Mouse (Mus musculus) adrenal gland, adult 18-20 months (tissue): Measurements from ENCODE around the gene Fhl5. TPM values are rescaled to one million over a fixed set of nuclear protein-coding genes. Genes with fewer than 3 reads are reported as not detected.
"Not testable (repeated sequence)": the region's sequence is repeated elsewhere in the genome, so short reads cannot be mapped to it uniquely, and the experiment has no call there.

Experiments used
- DNase-seq, 2 experiments: peaks; one replicate each; pipeline ENCODE4 v3.0.0; 2021 to 2022; ENCODE audit warnings: low spot score in 2 of 2
- long read RNA-seq, 2 experiments: library from polyadenylated mRNA; stranded (forward); transcript quantifications; one replicate each; pipeline ENCODE4 v2.0.0; 2021
- total RNA-seq, 2 experiments: library from RNA; stranded (reverse); gene quantifications; 1 replicate in 1 of 2; 2 replicates in 1 of 2; pipeline ENCODE4 v1.2.3; 2021

Fhl5 gene
- total RNA-seq: 1 to 10 TPM in 1 of 2 experiments, under 1 TPM in 1; 0.83 to 1.3 TPM
- long read RNA-seq, experiment 1: 0 reads
- long read RNA-seq, experiment 2: 0 reads

- no peak for DNase-seq
These were observed at the start of gene Fhl5 for GRCm38 (mm10) chr4:25242776-25243175. Gene Fhl5, minus strand, starts transcription at chr4:25242876.

- DNase-seq: not testable (repeated sequence)
These were observed 42.3 kb upstream of the Fhl5 start for GRCm38 (mm10) chr4:25285002-25285401.

GRCm38 (mm10) chr4:25281671-25282038, 39.0 kb upstream of the Fhl5 start, which contains the start of gene Ufl1:
Gene Ufl1, minus strand, starts transcription at chr4:25281821.
- DNase-seq: peak; percentile 98 to 99

GRCm38 (mm10) chr4:25280938-25281670, 38.4 kb upstream of the Fhl5 start:
- no peak for DNase-seq

GRCm38 (mm10) chr4:25272861-25273627, 30.4 kb upstream of the Fhl5 start:
- DNase-seq: no peak

- DNase-seq: no peak
These were observed 29.2 kb upstream of the Fhl5 start for GRCm38 (mm10) chr4:25271926-25272325.

- no peak for DNase-seq
These were observed 24.5 kb upstream of the Fhl5 start for GRCm38 (mm10) chr4:25267144-25267543.

GRCm38 (mm10) chr4:25257822-25258398, 15.2 kb upstream of the Fhl5 start:
- no peak for DNase-seq

GRCm38 (mm10) chr4:25235663-25236062, 7.0 kb downstream of the Fhl5 start:
- not testable (repeated sequence) for DNase-seq

GRCm38 (mm10) chr4:25233767-25234166, 8.9 kb downstream of the Fhl5 start:
- not testable (repeated sequence) for DNase-seq

GRCm38 (mm10) chr4:25232546-25232945, 10.1 kb downstream of the Fhl5 start:
- no peak for DNase-seq

- no peak for DNase-seq
These were observed 15.1 kb downstream of the Fhl5 start for GRCm38 (mm10) chr4:25227527-25227926.

GRCm38 (mm10) chr4:25221927-25222326, 20.7 kb downstream of the Fhl5 start:
- DNase-seq: no peak

GRCm38 (mm10) chr4:25213451-25213850, 29.2 kb downstream of the Fhl5 start:
- DNase-seq: no peak

- no peak for DNase-seq
These were observed 36.5 kb downstream of the Fhl5 start for GRCm38 (mm10) chr4:25206166-25206565.

GRCm38 (mm10) chr4:25197310-25197709, 45.4 kb downstream of the Fhl5 start:
- no peak for DNase-seq

- no peak for DNase-seq
These were observed 63.0 kb downstream of the Fhl5 start for GRCm38 (mm10) chr4:25179617-25180208.
